Mouse (Mus musculus): ENCODE measurements around the gene Kremen1.

- TF ChIP-seq BHLHE40 (IDR thresholded peaks at IDR 0.05; ENCODE audit: low read depth, low read length) (no peak), POLR2A (IDR thresholded peaks at IDR 0.05; ENCODE audit: low read depth, low read length) (no peak), EP300 (IDR thresholded peaks at IDR 0.05; ENCODE audit: low read length) (no peak), ZC3H11A (IDR thresholded peaks at IDR 0.05; ENCODE audit: low read depth, low read length) (no peak), CTCF (conservative IDR thresholded peaks at IDR 0.05 in 1 of 2, IDR thresholded peaks at IDR 0.05 in 1 of 2; ENCODE audit: low read depth in 2 of 2, low read length in 2 of 2) (no peak)
Measured at GRCm38 (mm10) chr11:5255509-5256014, 5.8 kb downstream of the Kremen1 start.

Measured in CH12.LX (cell line).